Mouse (Mus musculus): ENCODE data around the gene Ddhd1. TPM values are rescaled to one million over a fixed set of nuclear protein-coding genes. Genes with fewer than 3 reads are reported as not detected.

Gene Ddhd1
- polyA plus RNA-seq, 1 experiment, result 5.5 TPM

- no peak overlapping the region for H3K4me3 ChIP-seq
- no peak for TF ChIP-seq MYOG (IDR thresholded peaks at IDR 0.05; ENCODE audit: control insufficient read depth in 1 of 3, insufficient read depth in 1 of 3, insufficient read length in 2 of 3, low read depth in 2 of 3)
- TF ChIP-seq TCF12 (IDR thresholded peaks at IDR 0.05; ENCODE audit: insufficient read depth, poor library complexity, severe bottlenecking), result no peak
- no peak for TF ChIP-seq POLR2A (IDR thresholded peaks at IDR 0.05; ENCODE audit: insufficient read length, low read depth)
- TF ChIP-seq E2F4 (IDR thresholded peaks at IDR 0.05; ENCODE audit: insufficient read depth), result no peak
- no peak for TF ChIP-seq MAX (IDR thresholded peaks at IDR 0.05; ENCODE audit: low read depth)
- TF ChIP-seq REST (IDR thresholded peaks at IDR 0.05; ENCODE audit: insufficient read depth, insufficient read length), result no peak
- TF ChIP-seq CEBPB (IDR thresholded peaks at IDR 0.05; ENCODE audit: insufficient read depth, poor library complexity, severe bottlenecking), result no peak
- no peak for TF ChIP-seq USF1 (IDR thresholded peaks at IDR 0.05; ENCODE audit: low read depth)
- TF ChIP-seq POLR2AphosphoS2 (IDR thresholded peaks at IDR 0.05; ENCODE audit: insufficient read length, low read depth), result no peak
- TF ChIP-seq MYOD1 (IDR thresholded peaks at IDR 0.05; ENCODE audit: control insufficient read depth in 1 of 3, insufficient read length in 2 of 3, low read depth in 2 of 3), result no peak
- TF ChIP-seq SRF (IDR thresholded peaks at IDR 0.05; ENCODE audit: control insufficient read depth, insufficient read length, low read depth), result no peak
- no peak overlapping the region for H3K4me2 ChIP-seq (ENCODE audit: low read depth)
- no peaks in the 10 kb centered on the region for H3K27me3 ChIP-seq (ENCODE audit: control insufficient read depth, insufficient read depth, insufficient read length)
- H3ac ChIP-seq (ENCODE audit: control insufficient read depth, insufficient read length), result no peak overlapping the region
- no peaks in the 10 kb centered on the region for H3K36me3 ChIP-seq (ENCODE audit: control insufficient read depth, insufficient read depth)
- H3K79me2 ChIP-seq (ENCODE audit: control insufficient read depth, insufficient read depth), result peaks cover 4% of the 10 kb centered on the region
These were observed 14.5 kb downstream of the Ddhd1 start for GRCm38 (mm10) chr14:45643461-45643860.

GRCm38 (mm10) chr14:45642795-45643194, 15.1 kb downstream of the Ddhd1 start:
- Histone ChIP-seq H3ac (ENCODE audit: control insufficient read depth, insufficient read length) (no peak overlapping the region), H3K27me3 (ENCODE audit: control insufficient read depth, insufficient read depth, insufficient read length) (no peaks in the 10 kb centered on the region), H3K4me3 (no peak overlapping the region), H3K36me3 (ENCODE audit: control insufficient read depth, insufficient read depth) (no peaks in the 10 kb centered on the region), H3K4me2 (ENCODE audit: low read depth) (no peak overlapping the region), H3K79me2 (ENCODE audit: control insufficient read depth, insufficient read depth) (no peaks in the 10 kb centered on the region)
- TF ChIP-seq USF1 (IDR thresholded peaks at IDR 0.05; ENCODE audit: low read depth) (no peak), POLR2AphosphoS2 (IDR thresholded peaks at IDR 0.05; ENCODE audit: insufficient read length, low read depth) (no peak), POLR2A (IDR thresholded peaks at IDR 0.05; ENCODE audit: insufficient read length, low read depth) (no peak), SRF (IDR thresholded peaks at IDR 0.05; ENCODE audit: control insufficient read depth, insufficient read length, low read depth) (no peak), MYOD1 (IDR thresholded peaks at IDR 0.05; ENCODE audit: control insufficient read depth in 1 of 3, insufficient read length in 2 of 3, low read depth in 2 of 3) (no peak)

GRCm38 (mm10) chr14:45642217-45642616, 15.7 kb downstream of the Ddhd1 start:
- H3K4me3 ChIP-seq, result no peak overlapping the region
- TF ChIP-seq MYOG (IDR thresholded peaks at IDR 0.05; ENCODE audit: control insufficient read depth in 1 of 3, insufficient read depth in 1 of 3, insufficient read length in 2 of 3, low read depth in 2 of 3), result no peak
- TF ChIP-seq POLR2A (IDR thresholded peaks at IDR 0.05; ENCODE audit: insufficient read length, low read depth), result no peak
- TF ChIP-seq E2F4 (IDR thresholded peaks at IDR 0.05; ENCODE audit: insufficient read depth), result no peak
- TF ChIP-seq TCF3 (IDR thresholded peaks at IDR 0.05; ENCODE audit: insufficient read length, low read depth), result no peak
- no peak for TF ChIP-seq SRF (IDR thresholded peaks at IDR 0.05; ENCODE audit: control insufficient read depth, insufficient read length, low read depth)
- no peak for TF ChIP-seq POLR2AphosphoS2 (IDR thresholded peaks at IDR 0.05; ENCODE audit: insufficient read length, low read depth)
- no peak for TF ChIP-seq REST (IDR thresholded peaks at IDR 0.05; ENCODE audit: insufficient read depth, insufficient read length)
- TF ChIP-seq CEBPB (IDR thresholded peaks at IDR 0.05; ENCODE audit: insufficient read depth, poor library complexity, severe bottlenecking), result no peak
- no peak for TF ChIP-seq TCF12 (IDR thresholded peaks at IDR 0.05; ENCODE audit: insufficient read depth, poor library complexity, severe bottlenecking)
- no peak for TF ChIP-seq MAX (IDR thresholded peaks at IDR 0.05; ENCODE audit: low read depth)
- no peak for TF ChIP-seq USF1 (IDR thresholded peaks at IDR 0.05; ENCODE audit: low read depth)
- no peak for TF ChIP-seq MYOD1 (IDR thresholded peaks at IDR 0.05; ENCODE audit: control insufficient read depth in 1 of 3, insufficient read length in 2 of 3, low read depth in 2 of 3)
- H3K79me2 ChIP-seq (ENCODE audit: control insufficient read depth, insufficient read depth), result no peaks in the 10 kb centered on the region
- H3K27me3 ChIP-seq (ENCODE audit: control insufficient read depth, insufficient read depth, insufficient read length), result no peaks in the 10 kb centered on the region
- H3ac ChIP-seq (ENCODE audit: control insufficient read depth, insufficient read length), result no peak overlapping the region
- no peak overlapping the region for H3K4me2 ChIP-seq (ENCODE audit: low read depth)
- no peaks in the 10 kb centered on the region for H3K36me3 ChIP-seq (ENCODE audit: control insufficient read depth, insufficient read depth)

- TF ChIP-seq POLR2A (IDR thresholded peaks at IDR 0.05; ENCODE audit: insufficient read length, low read depth) (no peak), USF1 (IDR thresholded peaks at IDR 0.05; ENCODE audit: low read depth) (no peak), POLR2AphosphoS2 (IDR thresholded peaks at IDR 0.05; ENCODE audit: insufficient read length, low read depth) (no peak), CEBPB (IDR thresholded peaks at IDR 0.05; ENCODE audit: insufficient read depth, poor library complexity, severe bottlenecking) (no peak), TCF12 (IDR thresholded peaks at IDR 0.05; ENCODE audit: insufficient read depth, poor library complexity, severe bottlenecking) (no peak), TCF3 (IDR thresholded peaks at IDR 0.05; ENCODE audit: insufficient read length, low read depth) (no peak), MYOG (IDR thresholded peaks at IDR 0.05; ENCODE audit: control insufficient read depth in 1 of 3, insufficient read depth in 1 of 3, insufficient read length in 2 of 3, low read depth in 2 of 3) (no peak), SRF (IDR thresholded peaks at IDR 0.05; ENCODE audit: control insufficient read depth, insufficient read length, low read depth) (no peak), E2F4 (IDR thresholded peaks at IDR 0.05; ENCODE audit: insufficient read depth) (no peak), MYOD1 (IDR thresholded peaks at IDR 0.05; ENCODE audit: control insufficient read depth in 1 of 3, insufficient read length in 2 of 3, low read depth in 2 of 3) (no peak), REST (IDR thresholded peaks at IDR 0.05; ENCODE audit: insufficient read depth, insufficient read length) (no peak), MAX (IDR thresholded peaks at IDR 0.05; ENCODE audit: low read depth) (no peak)
- no peaks in the 10 kb centered on the region for H3K27me3 ChIP-seq (ENCODE audit: control insufficient read depth, insufficient read depth, insufficient read length)
- no peak overlapping the region for H3K4me3 ChIP-seq
- no peak overlapping the region for H3K4me2 ChIP-seq (ENCODE audit: low read depth)
- H3K79me2 ChIP-seq (ENCODE audit: control insufficient read depth, insufficient read depth), result no peaks in the 10 kb centered on the region
- H3ac ChIP-seq (ENCODE audit: control insufficient read depth, insufficient read length), result no peak overlapping the region
- H3K36me3 ChIP-seq (ENCODE audit: control insufficient read depth, insufficient read depth), result no peaks in the 10 kb centered on the region
These were observed 19.2 kb downstream of the Ddhd1 start for GRCm38 (mm10) chr14:45638717-45639116.

GRCm38 (mm10) chr14:45635496-45635895, 22.4 kb downstream of the Ddhd1 start:
- Histone ChIP-seq H3K4me3 (no peak overlapping the region), H3K27me3 (ENCODE audit: control insufficient read depth, insufficient read depth, insufficient read length) (no peaks in the 10 kb centered on the region), H3K36me3 (ENCODE audit: control insufficient read depth, insufficient read depth) (no peaks in the 10 kb centered on the region), H3K4me2 (ENCODE audit: low read depth) (no peak overlapping the region), H3K79me2 (ENCODE audit: control insufficient read depth, insufficient read depth) (no peaks in the 10 kb centered on the region), H3ac (ENCODE audit: control insufficient read depth, insufficient read length) (no peak overlapping the region)
- TF ChIP-seq USF1 (IDR thresholded peaks at IDR 0.05; ENCODE audit: low read depth) (no peak), MYOD1 (IDR thresholded peaks at IDR 0.05; ENCODE audit: control insufficient read depth in 1 of 3, insufficient read length in 2 of 3, low read depth in 2 of 3) (no peak), SRF (IDR thresholded peaks at IDR 0.05; ENCODE audit: control insufficient read depth, insufficient read length, low read depth) (no peak), CEBPB (IDR thresholded peaks at IDR 0.05; ENCODE audit: insufficient read depth, poor library complexity, severe bottlenecking) (no peak), POLR2A (IDR thresholded peaks at IDR 0.05; ENCODE audit: insufficient read length, low read depth) (no peak), POLR2AphosphoS2 (IDR thresholded peaks at IDR 0.05; ENCODE audit: insufficient read length, low read depth) (no peak), TCF12 (IDR thresholded peaks at IDR 0.05; ENCODE audit: insufficient read depth, poor library complexity, severe bottlenecking) (no peak), MYOG (IDR thresholded peaks at IDR 0.05; ENCODE audit: control insufficient read depth in 1 of 3, insufficient read depth in 1 of 3, insufficient read length in 2 of 3, low read depth in 2 of 3) (no peak), REST (IDR thresholded peaks at IDR 0.05; ENCODE audit: insufficient read depth, insufficient read length) (no peak)

Data from myocyte (in vitro differentiated cells).